Mouse (Mus musculus): ENCODE measurements around the gene Olfr1358. TPM values are rescaled to one million over a fixed set of nuclear protein-coding genes. Genes with fewer than 3 reads are reported as not detected.
"Not testable (repeated sequence)": the region's sequence is repeated elsewhere in the genome, so short reads cannot be mapped to it uniquely, and the experiment has no call there.

Gene Olfr1358
- polyA plus RNA-seq, 1 experiment from 2014 or later = 0.15 TPM

GRCm38 (mm10) chr10:78481928-78482499 is 35.2 kb upstream of the Olfr1358 start:
- Histone ChIP-seq H3K36me3 (ENCODE audit: control insufficient read depth, insufficient read depth, low read length) (no peaks in the 10 kb centered on the region), H3K4me3 (ENCODE audit: low read depth, low read length) (peak overlapping the region; percentile 43), H3K4me2 (replicated peaks; ENCODE audit: low read depth, low read length) (peak overlapping the region; percentile 81), H3K27ac (ENCODE audit: low read depth, low read length) (no peak overlapping the region), H3K9me3 (ENCODE audit: control insufficient read depth, low read length) (no peaks in the 10 kb centered on the region), H3K4me1 (replicated peaks; ENCODE audit: control insufficient read depth, insufficient read depth, low read length) (no peaks in the 10 kb centered on the region), H3K9ac (ENCODE audit: low read depth, low read length) (peak overlapping the region; percentile 28; the same call in 1 of the 2 replicates), H3K27me3 (ENCODE audit: control insufficient read depth, insufficient read depth, low read length) (peaks cover 4% of the 10 kb centered on the region)
- DNase-seq (ENCODE audit: low spot score) (peak; percentile 84), ATAC-seq (ENCODE audit: low FRiP score) (peak; percentile 96)
- under 1% methylated on average over 35 of the region's 35 CpGs for WGBS

- not testable (repeated sequence) for H3K27me3 ChIP-seq (ENCODE audit: control insufficient read depth, insufficient read depth, low read length); H3K4me3 ChIP-seq (ENCODE audit: low read depth, low read length); H3K27ac ChIP-seq (ENCODE audit: low read depth, low read length); H3K9ac ChIP-seq (ENCODE audit: low read depth, low read length); H3K4me1 ChIP-seq (replicated peaks; ENCODE audit: control insufficient read depth, insufficient read depth, low read length); H3K36me3 ChIP-seq (ENCODE audit: control insufficient read depth, insufficient read depth, low read length); DNase-seq (ENCODE audit: low spot score); H3K4me2 ChIP-seq (replicated peaks; ENCODE audit: low read depth, low read length); H3K9me3 ChIP-seq (ENCODE audit: control insufficient read depth, low read length); ATAC-seq (ENCODE audit: low FRiP score)
- WGBS = 85% methylated on average over 2 of the region's 2 CpGs
Measured at GRCm38 (mm10) chr10:78485369-78485768, 31.9 kb upstream of the Olfr1358 start.

GRCm38 (mm10) chr10:78486871-78487270 is 30.4 kb upstream of the Olfr1358 start:
- Histone ChIP-seq H3K4me2 (replicated peaks; ENCODE audit: low read depth, low read length) (no peak overlapping the region), H3K27ac (ENCODE audit: low read depth, low read length) (no peak overlapping the region), H3K4me3 (ENCODE audit: low read depth, low read length) (no peak overlapping the region), H3K27me3 (ENCODE audit: control insufficient read depth, insufficient read depth, low read length) (peaks cover 4% of the 10 kb centered on the region), H3K9me3 (ENCODE audit: control insufficient read depth, low read length) (no peaks in the 10 kb centered on the region), H3K4me1 (replicated peaks; ENCODE audit: control insufficient read depth, insufficient read depth, low read length) (no peaks in the 10 kb centered on the region), H3K36me3 (ENCODE audit: control insufficient read depth, insufficient read depth, low read length) (no peaks in the 10 kb centered on the region), H3K9ac (ENCODE audit: low read depth, low read length) (no peak overlapping the region)
- ATAC-seq (ENCODE audit: low FRiP score) = no peak
- no peak for DNase-seq (ENCODE audit: low spot score)
- whole genome bisulfite sequencing = 82% methylated on average over 5 of the region's 5 CpGs

- peak; percentile 78 for ATAC-seq (ENCODE audit: low FRiP score)
- Histone ChIP-seq H3K27me3 (ENCODE audit: control insufficient read depth, insufficient read depth, low read length) (peaks cover 3% of the 10 kb centered on the region), H3K36me3 (ENCODE audit: control insufficient read depth, insufficient read depth, low read length) (no peaks in the 10 kb centered on the region), H3K9me3 (ENCODE audit: control insufficient read depth, low read length) (no peaks in the 10 kb centered on the region), H3K4me1 (replicated peaks; ENCODE audit: control insufficient read depth, insufficient read depth, low read length) (no peaks in the 10 kb centered on the region), H3K9ac (ENCODE audit: low read depth, low read length) (no peak overlapping the region), H3K27ac (ENCODE audit: low read depth, low read length) (no peak overlapping the region), H3K4me2 (replicated peaks; ENCODE audit: low read depth, low read length) (peak overlapping the region; percentile 25), H3K4me3 (ENCODE audit: low read depth, low read length) (no peak overlapping the region)
- 6% methylated on average over 26 of the region's 26 CpGs for WGBS
- DNase-seq (ENCODE audit: low spot score) = peak; percentile 88
Measured at GRCm38 (mm10) chr10:78487431-78488086, 29.7 kb upstream of the Olfr1358 start.

- no peak for DNase-seq (ENCODE audit: low spot score)
- Histone ChIP-seq H3K4me3 (ENCODE audit: low read depth, low read length) (no peak overlapping the region), H3K4me1 (replicated peaks; ENCODE audit: control insufficient read depth, insufficient read depth, low read length) (no peaks in the 10 kb centered on the region), H3K27me3 (ENCODE audit: control insufficient read depth, insufficient read depth, low read length) (no peaks in the 10 kb centered on the region), H3K9me3 (ENCODE audit: control insufficient read depth, low read length) (no peaks in the 10 kb centered on the region), H3K36me3 (ENCODE audit: control insufficient read depth, insufficient read depth, low read length) (no peaks in the 10 kb centered on the region), H3K27ac (ENCODE audit: low read depth, low read length) (no peak overlapping the region), H3K9ac (ENCODE audit: low read depth, low read length) (no peak overlapping the region), H3K4me2 (replicated peaks; ENCODE audit: low read depth, low read length) (no peak overlapping the region)
- no peak for ATAC-seq (ENCODE audit: low FRiP score)
- WGBS = 78% methylated on average over 6 of the region's 6 CpGs
Measured at GRCm38 (mm10) chr10:78502986-78503733, 14.1 kb upstream of the Olfr1358 start.

- H3K4me2 ChIP-seq (replicated peaks; ENCODE audit: low read depth, low read length) = no peak overlapping the region
- H3K36me3 ChIP-seq (ENCODE audit: control insufficient read depth, insufficient read depth, low read length) = no peaks in the 10 kb centered on the region
- no peaks in the 10 kb centered on the region for H3K9me3 ChIP-seq (ENCODE audit: control insufficient read depth, low read length)
- ATAC-seq (ENCODE audit: low FRiP score) = no peak
- no peak overlapping the region for H3K4me3 ChIP-seq (ENCODE audit: low read depth, low read length)
- no peak overlapping the region for H3K9ac ChIP-seq (ENCODE audit: low read depth, low read length)
- no peak for DNase-seq (ENCODE audit: low spot score)
- H3K4me1 ChIP-seq (replicated peaks; ENCODE audit: control insufficient read depth, insufficient read depth, low read length) = no peaks in the 10 kb centered on the region
- no peak overlapping the region for H3K27ac ChIP-seq (ENCODE audit: low read depth, low read length)
- WGBS = 88% methylated on average over 9 of the region's 9 CpGs
- H3K27me3 ChIP-seq (ENCODE audit: control insufficient read depth, insufficient read depth, low read length) = no peaks in the 10 kb centered on the region
Measured at GRCm38 (mm10) chr10:78519792-78520191, 2.6 kb downstream of the Olfr1358 start.

GRCm38 (mm10) chr10:78520260-78521005 is 3.2 kb downstream of the Olfr1358 start:
- H3K36me3 ChIP-seq (ENCODE audit: control insufficient read depth, insufficient read depth, low read length) = no peaks in the 10 kb centered on the region
- DNase-seq (ENCODE audit: low spot score) = peak; percentile 17
- H3K4me3 ChIP-seq (ENCODE audit: low read depth, low read length) = no peak overlapping the region
- H3K4me1 ChIP-seq (replicated peaks; ENCODE audit: control insufficient read depth, insufficient read depth, low read length) = no peaks in the 10 kb centered on the region
- ATAC-seq (ENCODE audit: low FRiP score) = no peak
- 55% methylated on average over 17 of the region's 17 CpGs for WGBS
- no peak overlapping the region for H3K9ac ChIP-seq (ENCODE audit: low read depth, low read length)
- no peaks in the 10 kb centered on the region for H3K9me3 ChIP-seq (ENCODE audit: control insufficient read depth, low read length)
- H3K27me3 ChIP-seq (ENCODE audit: control insufficient read depth, insufficient read depth, low read length) = no peaks in the 10 kb centered on the region
- H3K27ac ChIP-seq (ENCODE audit: low read depth, low read length) = no peak overlapping the region
- H3K4me2 ChIP-seq (replicated peaks; ENCODE audit: low read depth, low read length) = no peak overlapping the region

- H3K4me3 ChIP-seq (ENCODE audit: low read depth, low read length); H3K9me3 ChIP-seq (ENCODE audit: control insufficient read depth, low read length); ATAC-seq (ENCODE audit: low FRiP score); DNase-seq (ENCODE audit: low spot score); H3K36me3 ChIP-seq (ENCODE audit: control insufficient read depth, insufficient read depth, low read length); H3K9ac ChIP-seq (ENCODE audit: low read depth, low read length); H3K4me2 ChIP-seq (replicated peaks; ENCODE audit: low read depth, low read length); H3K27me3 ChIP-seq (ENCODE audit: control insufficient read depth, insufficient read depth, low read length); H3K27ac ChIP-seq (ENCODE audit: low read depth, low read length); H3K4me1 ChIP-seq (replicated peaks; ENCODE audit: control insufficient read depth, insufficient read depth, low read length): not testable (repeated sequence)
- WGBS = 62% methylated on average over 3 of the region's 3 CpGs
Measured at GRCm38 (mm10) chr10:78525071-78525470, 7.8 kb downstream of the Olfr1358 start.

All from hindbrain, embryonic 11.5 days (tissue).